Comparison of ENCODE assay signal across 15 mouse cellular contexts in the genomic region with DNA sequence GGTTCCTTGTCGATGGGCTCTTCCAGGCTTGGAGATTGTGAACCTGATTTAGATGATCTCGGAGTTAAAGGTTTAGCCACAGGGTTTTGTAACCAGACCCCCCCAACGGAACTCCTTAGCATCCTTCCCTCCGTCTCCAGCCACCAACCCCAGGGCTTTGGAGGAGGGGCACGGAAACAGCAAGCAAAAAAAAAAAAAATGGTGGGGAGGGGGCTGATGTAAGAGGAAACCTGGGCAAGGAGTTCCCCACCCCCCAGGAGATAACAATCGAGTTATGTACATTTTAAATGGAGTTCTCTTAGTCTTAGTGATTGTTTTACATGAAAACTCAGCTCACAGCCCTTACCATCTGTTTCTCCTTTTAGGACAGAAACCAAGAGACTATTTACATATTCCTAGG.
A peak's percentile ranks its signal among the peaks of the same experiment; 100 is the strongest.
DNase-seq lines count a peak whose midpoint lies in the region; ATAC-seq lines count a peak whose summit lies in the region.
"Had no signal": no experiment of that assay in that cellular context is flagged by ENCODE, and none has a peak within 500 bp of the region (broad histone marks: within the 10 kb centered on the region; RNA-seq: fewer than 3 reads in every experiment).

No protein-coding gene starts in this region.

- no peaks in the 10 kb centered on the region for H3K27me3 ChIP-seq in hindbrain, embryonic 12.5 days
- no peaks in the 10 kb centered on the region for H3K27me3 ChIP-seq in hindbrain, embryonic 16.5 days (replicated peaks; ENCODE audit: control insufficient read depth, insufficient read depth, low read length)
- no peaks in the 10 kb centered on the region for H3K27me3 ChIP-seq in lung, embryonic 16.5 days (ENCODE audit: control insufficient read depth, insufficient read depth, low read depth, low read length)
- H3K27me3 ChIP-seq in limb, embryonic 13.5 days, result 0 out of 2 replicates have a peak, but pooled peaks cover 2% of the 10 kb centered on the region
- H3K27me3 ChIP-seq: CH12.LX, Patski had no signal

- H3K4me3 ChIP-seq in hindbrain, embryonic 12.5 days, result no peak overlapping the region
- H3K4me3 ChIP-seq in hindbrain, embryonic 16.5 days (ENCODE audit: low read length), result no peak overlapping the region
- H3K4me3 ChIP-seq in lung, embryonic 16.5 days (ENCODE audit: low read length), result no peak overlapping the region
- H3K4me3 ChIP-seq in limb, embryonic 13.5 days, result no peak overlapping the region
- H3K4me3 ChIP-seq: liver, embryonic 15.5 days; neural tube, embryonic 13.5 days had no signal

- ATAC-seq in hindbrain, embryonic 12.5 days (ENCODE audit: low FRiP score), result no peak
- ATAC-seq in hindbrain, embryonic 16.5 days, result no peak
- ATAC-seq in lung, embryonic 16.5 days (ENCODE audit: low read depth), result peak; percentile 18; the same call in 1 of the 2 replicates
- ATAC-seq in limb, embryonic 13.5 days (ENCODE audit: low FRiP score, low read depth), result no peak
- ATAC-seq: Patski had no signal

- no peaks in the 10 kb centered on the region for H3K36me3 ChIP-seq in hindbrain, embryonic 12.5 days
- H3K36me3 ChIP-seq in hindbrain, embryonic 16.5 days (ENCODE audit: control insufficient read depth, insufficient read depth, low read length), result no peaks in the 10 kb centered on the region
- no peaks in the 10 kb centered on the region for H3K36me3 ChIP-seq in lung, embryonic 16.5 days (ENCODE audit: control insufficient read depth, insufficient read depth, low read length)
- H3K36me3 ChIP-seq in limb, embryonic 13.5 days, result no peaks in the 10 kb centered on the region
- H3K36me3 ChIP-seq: liver, embryonic 15.5 days; neural tube, embryonic 13.5 days had no signal

- H3K9me3 ChIP-seq in hindbrain, embryonic 12.5 days (replicated peaks), result no peaks in the 10 kb centered on the region
- no peaks in the 10 kb centered on the region for H3K9me3 ChIP-seq in hindbrain, embryonic 16.5 days (ENCODE audit: control insufficient read depth, low read length)
- no peaks in the 10 kb centered on the region for H3K9me3 ChIP-seq in lung, embryonic 16.5 days (ENCODE audit: control insufficient read depth, low read length)
- H3K9me3 ChIP-seq in limb, embryonic 13.5 days, result no peaks in the 10 kb centered on the region
- H3K9me3 ChIP-seq: liver, embryonic 15.5 days; neural tube, embryonic 13.5 days had no signal

- H3K27ac ChIP-seq in hindbrain, embryonic 12.5 days, result no peak overlapping the region
- no peak overlapping the region for H3K27ac ChIP-seq in hindbrain, embryonic 16.5 days (ENCODE audit: low read depth, low read length)
- no peak overlapping the region for H3K27ac ChIP-seq in lung, embryonic 16.5 days (ENCODE audit: low read length)
- H3K27ac ChIP-seq in limb, embryonic 13.5 days, result no peak overlapping the region
- H3K27ac ChIP-seq: liver, embryonic 15.5 days; neural tube, embryonic 13.5 days had no signal

- H3K4me1 ChIP-seq in hindbrain, embryonic 12.5 days, result peaks cover 10% of the 10 kb centered on the region; the same call in 1 of the 2 replicates
- H3K4me1 ChIP-seq in hindbrain, embryonic 16.5 days (ENCODE audit: control insufficient read depth, insufficient read depth, low read depth, low read length), result no peaks in the 10 kb centered on the region
- peaks cover 10% of the 10 kb centered on the region; the same call in 1 of the 2 replicates for H3K4me1 ChIP-seq in lung, embryonic 16.5 days (replicated peaks; ENCODE audit: control insufficient read depth, insufficient read depth, low read length)
- peaks cover 24% of the 10 kb centered on the region for H3K4me1 ChIP-seq in limb, embryonic 13.5 days
- H3K4me1 ChIP-seq: liver, embryonic 15.5 days had no signal

- peak overlapping the region; percentile 26; the same call in 1 of the 2 replicates for H3K4me2 ChIP-seq in hindbrain, embryonic 12.5 days (replicated peaks)
- H3K4me2 ChIP-seq in hindbrain, embryonic 16.5 days (ENCODE audit: low read length), result no peak overlapping the region
- H3K4me2 ChIP-seq in lung, embryonic 16.5 days (ENCODE audit: low read depth, low read length), result peak overlapping the region; percentile 36
- peak overlapping the region; percentile 47 for H3K4me2 ChIP-seq in limb, embryonic 13.5 days (replicated peaks)
- H3K4me2 ChIP-seq: liver, embryonic 15.5 days had no signal

- DNase-seq in embryo, embryonic 10.5 days (ENCODE audit: low spot score), result peak; percentile 12
- no peak for DNase-seq in embryo, embryonic 9.5 days (ENCODE audit: extremely low spot score)
- DNase-seq in lung, postnatal 25 days (ENCODE audit: low spot score), result no peak
- DNase-seq in urinary bladder, postnatal 10 days (ENCODE audit: low spot score), result no peak
- DNase-seq: cerebellum, adult 9-10 months; kidney, adult 11 months; thymus, postnatal 4 days had no signal

- WGBS in hindbrain, embryonic 12.5 days, result 34% methylated on average over 6 of the region's 6 CpGs
- 46% methylated on average over 6 of the region's 6 CpGs for WGBS in hindbrain, embryonic 16.5 days
- 23% methylated on average over 6 of the region's 6 CpGs for WGBS in lung, embryonic 16.5 days
- WGBS in limb, embryonic 13.5 days, result 9% methylated on average over 6 of the region's 6 CpGs

- no peak overlapping the region for H3K9ac ChIP-seq in hindbrain, embryonic 12.5 days
- H3K9ac ChIP-seq in hindbrain, embryonic 16.5 days (ENCODE audit: low read depth, low read length), result no peak overlapping the region
- no peak overlapping the region for H3K9ac ChIP-seq in lung, embryonic 16.5 days (ENCODE audit: low read length)
- no peak overlapping the region for H3K9ac ChIP-seq in limb, embryonic 13.5 days
- H3K9ac ChIP-seq: liver, embryonic 15.5 days; neural tube, embryonic 13.5 days had no signal
